Mouse (Mus musculus): ENCODE data around the gene Zcchc7. TPM values are rescaled to one million over a fixed set of nuclear protein-coding genes. Genes with fewer than 3 reads are reported as not detected.

Gene Zcchc7
- 30.7 and 34.3 TPM in 2 replicates for polyA plus RNA-seq (2015; fragmentation: Nextera tagmentation; extraction: Ambion mirVana)

- Histone ChIP-seq H3K27me3 (ENCODE audit: insufficient read depth, low read length) (no peaks in the 10 kb centered on the region), H3K27ac (ENCODE audit: low read length) (peak within 1 kb of the TSS; percentile 97), H3K9ac (replicated peaks; ENCODE audit: low read length) (peak within 1 kb of the TSS; percentile 97), H3K4me3 (ENCODE audit: low read length) (peak within 1 kb of the TSS; percentile 91), H3K4me2 (replicated peaks; ENCODE audit: low read depth, low read length) (peak within 1 kb of the TSS; percentile 83), H3K36me3 (ENCODE audit: insufficient read depth, low read length) (no peaks in the 10 kb centered on the region), H3K4me1 (ENCODE audit: insufficient read depth, low read length) (peaks cover 13% of the 10 kb centered on the region; the same call in 1 of the 2 replicates), H3K9me3 (ENCODE audit: low read length) (no peaks in the 10 kb centered on the region)
- ATAC-seq (ENCODE audit: low FRiP score, low TSS enrichment): peak; percentile 49; the same call in 1 of the 2 replicates
- 4% methylated on average over 15 of the region's 15 CpGs for WGBS
These were observed at the start of gene Zcchc7 for GRCm38 (mm10) chr4:44755553-44756133. Gene Zcchc7 (plus strand): TSS chr4:44755877.

GRCm38 (mm10) chr4:44705967-44706366, 49.7 kb upstream of the Zcchc7 start:
- no peak overlapping the region for H3K27ac ChIP-seq (ENCODE audit: low read length)
- H3K27me3 ChIP-seq (ENCODE audit: insufficient read depth, low read length): peaks cover 97% of the 10 kb centered on the region
- ATAC-seq (ENCODE audit: low FRiP score, low TSS enrichment): no peak
- H3K9ac ChIP-seq (replicated peaks; ENCODE audit: low read length): no peak overlapping the region
- WGBS: 3% methylated on average over 7 of the region's 7 CpGs
- peaks cover 18% of the 10 kb centered on the region for H3K4me1 ChIP-seq (ENCODE audit: insufficient read depth, low read length)
- H3K4me3 ChIP-seq (ENCODE audit: low read length): no peak overlapping the region
- no peaks in the 10 kb centered on the region for H3K9me3 ChIP-seq (ENCODE audit: low read length)
- H3K36me3 ChIP-seq (ENCODE audit: insufficient read depth, low read length): no peaks in the 10 kb centered on the region
- no peak overlapping the region for H3K4me2 ChIP-seq (replicated peaks; ENCODE audit: low read depth, low read length)

GRCm38 (mm10) chr4:44706865-44707264, 48.8 kb upstream of the Zcchc7 start:
- H3K4me2 ChIP-seq (replicated peaks; ENCODE audit: low read depth, low read length): no peak overlapping the region
- no peak overlapping the region for H3K27ac ChIP-seq (ENCODE audit: low read length)
- H3K9me3 ChIP-seq (ENCODE audit: low read length): no peaks in the 10 kb centered on the region
- no peak overlapping the region for H3K4me3 ChIP-seq (ENCODE audit: low read length)
- no peak for ATAC-seq (ENCODE audit: low FRiP score, low TSS enrichment)
- peaks cover 97% of the 10 kb centered on the region for H3K27me3 ChIP-seq (ENCODE audit: insufficient read depth, low read length)
- 26% methylated on average over 1 of the region's 1 CpGs for WGBS
- H3K36me3 ChIP-seq (ENCODE audit: insufficient read depth, low read length): no peaks in the 10 kb centered on the region
- peaks cover 18% of the 10 kb centered on the region for H3K4me1 ChIP-seq (ENCODE audit: insufficient read depth, low read length)
- no peak overlapping the region for H3K9ac ChIP-seq (replicated peaks; ENCODE audit: low read length)

GRCm38 (mm10) chr4:44708311-44708710, 47.4 kb upstream of the Zcchc7 start:
- Histone ChIP-seq H3K36me3 (ENCODE audit: insufficient read depth, low read length) (no peaks in the 10 kb centered on the region), H3K9me3 (ENCODE audit: low read length) (no peaks in the 10 kb centered on the region), H3K27me3 (ENCODE audit: insufficient read depth, low read length) (peaks cover 98% of the 10 kb centered on the region), H3K4me1 (ENCODE audit: insufficient read depth, low read length) (peaks cover 23% of the 10 kb centered on the region), H3K4me3 (ENCODE audit: low read length) (no peak overlapping the region), H3K4me2 (replicated peaks; ENCODE audit: low read depth, low read length) (no peak overlapping the region), H3K27ac (ENCODE audit: low read length) (no peak overlapping the region), H3K9ac (replicated peaks; ENCODE audit: low read length) (no peak overlapping the region)
- ATAC-seq (ENCODE audit: low FRiP score, low TSS enrichment): no peak
- WGBS: 52% methylated on average over 8 of the region's 8 CpGs

- no peak overlapping the region for H3K4me2 ChIP-seq (replicated peaks; ENCODE audit: low read depth, low read length)
- H3K9ac ChIP-seq (replicated peaks; ENCODE audit: low read length): no peak overlapping the region
- no peaks in the 10 kb centered on the region for H3K36me3 ChIP-seq (ENCODE audit: insufficient read depth, low read length)
- peaks cover 14% of the 10 kb centered on the region for H3K4me1 ChIP-seq (ENCODE audit: insufficient read depth, low read length)
- H3K27ac ChIP-seq (ENCODE audit: low read length): no peak overlapping the region
- no peak overlapping the region for H3K4me3 ChIP-seq (ENCODE audit: low read length)
- H3K27me3 ChIP-seq (ENCODE audit: insufficient read depth, low read length): peaks cover 98% of the 10 kb centered on the region
- no peaks in the 10 kb centered on the region for H3K9me3 ChIP-seq (ENCODE audit: low read length)
- no peak for ATAC-seq (ENCODE audit: low FRiP score, low TSS enrichment)
These were observed 46.5 kb upstream of the Zcchc7 start for GRCm38 (mm10) chr4:44709091-44709695.

GRCm38 (mm10) chr4:44709740-44710700, 45.7 kb upstream of the Zcchc7 start, which contains the start of gene Pax5:
Gene Pax5 (minus strand): TSS chr4:44710487.
- Histone ChIP-seq H3K27me3 (ENCODE audit: insufficient read depth, low read length) (peaks cover 98% of the 10 kb centered on the region), H3K9ac (replicated peaks; ENCODE audit: low read length) (no peak within 1 kb of the TSS), H3K4me1 (ENCODE audit: insufficient read depth, low read length) (peaks cover 9% of the 10 kb centered on the region; the same call in 1 of the 2 replicates), H3K36me3 (ENCODE audit: insufficient read depth, low read length) (no peaks in the 10 kb centered on the region), H3K4me3 (ENCODE audit: low read length) (no peak within 1 kb of the TSS), H3K9me3 (ENCODE audit: low read length) (no peaks in the 10 kb centered on the region), H3K27ac (ENCODE audit: low read length) (no peak within 1 kb of the TSS), H3K4me2 (replicated peaks; ENCODE audit: low read depth, low read length) (no peak within 1 kb of the TSS)
- 27% methylated on average over 16 of the region's 16 CpGs for WGBS
- no peak for ATAC-seq (ENCODE audit: low FRiP score, low TSS enrichment)

GRCm38 (mm10) chr4:44710701-44711097, 45.0 kb upstream of the Zcchc7 start:
- no peak overlapping the region for H3K4me2 ChIP-seq (replicated peaks; ENCODE audit: low read depth, low read length)
- under 1% methylated on average over 30 of the region's 30 CpGs for WGBS
- no peak for ATAC-seq (ENCODE audit: low FRiP score, low TSS enrichment)
- no peak overlapping the region for H3K27ac ChIP-seq (ENCODE audit: low read length)
- no peaks in the 10 kb centered on the region for H3K9me3 ChIP-seq (ENCODE audit: low read length)
- H3K4me3 ChIP-seq (ENCODE audit: low read length): no peak overlapping the region
- no peaks in the 10 kb centered on the region for H3K36me3 ChIP-seq (ENCODE audit: insufficient read depth, low read length)
- no peak overlapping the region for H3K9ac ChIP-seq (replicated peaks; ENCODE audit: low read length)
- H3K27me3 ChIP-seq (ENCODE audit: insufficient read depth, low read length): peaks cover 98% of the 10 kb centered on the region
- H3K4me1 ChIP-seq (ENCODE audit: insufficient read depth, low read length): peaks cover 9% of the 10 kb centered on the region; the same call in 1 of the 2 replicates

GRCm38 (mm10) chr4:44711136-44711900, 44.4 kb upstream of the Zcchc7 start:
- ATAC-seq (ENCODE audit: low FRiP score, low TSS enrichment): no peak; the same call in 1 of the 2 replicates
- Histone ChIP-seq H3K4me1 (ENCODE audit: insufficient read depth, low read length) (peaks cover 9% of the 10 kb centered on the region; the same call in 1 of the 2 replicates), H3K9me3 (ENCODE audit: low read length) (no peaks in the 10 kb centered on the region), H3K27ac (ENCODE audit: low read length) (no peak overlapping the region), H3K9ac (replicated peaks; ENCODE audit: low read length) (no peak overlapping the region), H3K4me2 (replicated peaks; ENCODE audit: low read depth, low read length) (no peak overlapping the region), H3K27me3 (ENCODE audit: insufficient read depth, low read length) (peaks cover 94% of the 10 kb centered on the region), H3K36me3 (ENCODE audit: insufficient read depth, low read length) (no peaks in the 10 kb centered on the region), H3K4me3 (ENCODE audit: low read length) (no peak overlapping the region)
- WGBS: 1% methylated on average over 25 of the region's 25 CpGs

GRCm38 (mm10) chr4:44712051-44712700, 43.5 kb upstream of the Zcchc7 start:
- WGBS: 1% methylated on average over 24 of the region's 25 CpGs
- Histone ChIP-seq H3K36me3 (ENCODE audit: insufficient read depth, low read length) (no peaks in the 10 kb centered on the region), H3K4me2 (replicated peaks; ENCODE audit: low read depth, low read length) (no peak overlapping the region), H3K27me3 (ENCODE audit: insufficient read depth, low read length) (peaks cover 94% of the 10 kb centered on the region), H3K9ac (replicated peaks; ENCODE audit: low read length) (no peak overlapping the region), H3K9me3 (ENCODE audit: low read length) (no peaks in the 10 kb centered on the region), H3K27ac (ENCODE audit: low read length) (no peak overlapping the region), H3K4me1 (ENCODE audit: insufficient read depth, low read length) (peaks cover 9% of the 10 kb centered on the region; the same call in 1 of the 2 replicates), H3K4me3 (ENCODE audit: low read length) (peak overlapping the region; percentile 22)
- no peak for ATAC-seq (ENCODE audit: low FRiP score, low TSS enrichment)
